Mouse (Mus musculus): Measurements from ENCODE around the gene Scd2.
"Not testable (repeated sequence)": the region's sequence is repeated elsewhere in the genome, so short reads cannot be mapped to it uniquely, and the experiment has no call there.

Gene Scd2

GRCm38 (mm10) chr19:44273711-44274110 is 19.8 kb upstream of the Scd2 start:
- no peak for DNase-seq (ENCODE audit: low read depth, low spot score)

GRCm38 (mm10) chr19:44274452-44274851 is 19.0 kb upstream of the Scd2 start:
- DNase-seq (ENCODE audit: low read depth, low spot score): no peak

- DNase-seq (ENCODE audit: low read depth, low spot score): no peak
Measured at GRCm38 (mm10) chr19:44275418-44275817, 18.1 kb upstream of the Scd2 start.

- DNase-seq (ENCODE audit: low read depth, low spot score): no peak
Measured at GRCm38 (mm10) chr19:44276861-44277260, 16.6 kb upstream of the Scd2 start.

GRCm38 (mm10) chr19:44277931-44278330 is 15.5 kb upstream of the Scd2 start:
- no peak for DNase-seq (ENCODE audit: low read depth, low spot score)

- DNase-seq (ENCODE audit: low read depth, low spot score): no peak
Measured at GRCm38 (mm10) chr19:44280755-44281154, 12.7 kb upstream of the Scd2 start.

GRCm38 (mm10) chr19:44281825-44282447 is 11.5 kb upstream of the Scd2 start:
- not testable (repeated sequence) for DNase-seq (ENCODE audit: low read depth, low spot score)

GRCm38 (mm10) chr19:44282534-44283156 is 10.8 kb upstream of the Scd2 start:
- peak; percentile 39 for DNase-seq (ENCODE audit: low read depth, low spot score)

GRCm38 (mm10) chr19:44283157-44284024 is 10.1 kb upstream of the Scd2 start:
- DNase-seq (ENCODE audit: low read depth, low spot score): peak; percentile 68

GRCm38 (mm10) chr19:44284025-44284695 is 9.3 kb upstream of the Scd2 start:
- DNase-seq (ENCODE audit: low read depth, low spot score): peak; percentile 98

GRCm38 (mm10) chr19:44284723-44285122 is 8.8 kb upstream of the Scd2 start:
- no peak for DNase-seq (ENCODE audit: low read depth, low spot score)

GRCm38 (mm10) chr19:44285554-44285953 is 7.9 kb upstream of the Scd2 start:
- DNase-seq (ENCODE audit: low read depth, low spot score): no peak

GRCm38 (mm10) chr19:44286109-44286508 is 7.4 kb upstream of the Scd2 start:
- DNase-seq (ENCODE audit: low read depth, low spot score): no peak

GRCm38 (mm10) chr19:44287415-44288110 is 5.9 kb upstream of the Scd2 start:
- no peak for DNase-seq (ENCODE audit: low read depth, low spot score)

GRCm38 (mm10) chr19:44292083-44292482 is 1.4 kb upstream of the Scd2 start:
- no peak for DNase-seq (ENCODE audit: low read depth, low spot score)

- DNase-seq (ENCODE audit: low read depth, low spot score): peak; percentile 69
Measured at GRCm38 (mm10) chr19:44292483-44292882, 991 bp upstream of the Scd2 start.

- DNase-seq (ENCODE audit: low read depth, low spot score): peak; percentile 97
Measured at GRCm38 (mm10) chr19:44293769-44294551, 486 bp downstream of the Scd2 start.

- peak; percentile 92 for DNase-seq (ENCODE audit: low read depth, low spot score)
Measured at GRCm38 (mm10) chr19:44294588-44295041, 1.1 kb downstream of the Scd2 start.

GRCm38 (mm10) chr19:44295251-44295650 is 1.8 kb downstream of the Scd2 start:
- DNase-seq (ENCODE audit: low read depth, low spot score): no peak

GRCm38 (mm10) chr19:44295741-44296140 is 2.3 kb downstream of the Scd2 start:
- peak; percentile 86 for DNase-seq (ENCODE audit: low read depth, low spot score)

Measured in A20 (cell line).